Comparison of ENCODE assay signal across 8 mouse cellular contexts in the genomic region with DNA sequence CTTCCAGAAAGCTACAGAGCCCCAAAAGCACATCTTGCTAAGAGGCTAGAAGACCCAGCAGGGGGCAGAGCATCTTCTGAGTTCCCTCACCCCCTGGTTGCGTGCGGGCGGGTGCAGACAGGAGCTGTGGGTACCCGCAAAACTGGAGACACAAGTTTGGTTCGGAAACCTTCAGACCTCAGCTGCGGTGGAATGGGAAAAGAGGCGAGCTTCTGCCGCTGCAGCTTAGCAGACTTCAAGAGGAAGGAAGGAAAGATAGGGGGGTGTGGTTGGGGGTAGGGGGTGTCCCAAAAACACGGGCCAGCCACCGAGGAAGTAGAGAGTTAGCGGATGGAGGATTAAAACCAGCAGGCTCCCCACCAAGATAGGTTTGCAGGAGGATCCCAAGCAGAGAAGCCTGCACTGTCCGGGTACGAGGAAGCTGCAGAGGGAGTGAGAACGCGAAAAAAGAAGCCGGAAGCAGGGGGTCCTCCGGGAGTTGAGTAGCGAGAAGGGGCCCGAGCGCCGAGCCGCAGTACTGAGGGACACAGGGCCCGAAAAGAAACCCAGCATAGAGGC. TPM values are rescaled to one million over a fixed set of nuclear protein-coding genes. Genes with fewer than 3 reads are reported as not detected.
DNase-seq lines count a peak whose midpoint lies in the region; ATAC-seq and TF ChIP-seq lines count a peak whose summit lies in the region.

No protein-coding gene starts in this region.

- TF ChIP-seq CTCF in E14TG2a.4 (conservative IDR thresholded peaks at IDR 0.05; ENCODE audit: low read length): no peak
- no peak for TF ChIP-seq CTCF in bone marrow macrophage, adult 2 months (IDR thresholded peaks at IDR 0.05; ENCODE audit: low read depth, low read length)
- TF ChIP-seq CTCF in heart, postnatal 0 days (IDR thresholded peaks at IDR 0.05; ENCODE audit: low read depth): peak; percentile 53
- TF ChIP-seq CTCF in layer of hippocampus, adult 2 months (conservative IDR thresholded peaks at IDR 0.05): peak; percentile 73

- peak; percentile 58 for DNase-seq in heart, postnatal 0 days (ENCODE audit: low spot score)
- peak in 1 of 2 experiments; percentile 25 for DNase-seq in layer of hippocampus, adult 2 months (ENCODE audit: low spot score in 2 of 2)
- DNase-seq in lung, postnatal 14 days: peak; percentile 63
- peak; percentile 63 for DNase-seq in ovary, postnatal 36 days (ENCODE audit: low spot score)
- peak; percentile 26 for DNase-seq in urinary bladder, adult 2 months (ENCODE audit: low spot score)

- peaks cover 20% of the 10 kb centered on the region for H3K27me3 ChIP-seq in E14TG2a.4 (ENCODE audit: insufficient read depth, low read length)
- H3K27me3 ChIP-seq in heart, postnatal 0 days (ENCODE audit: control insufficient read depth, insufficient read depth, low read length): no peaks in the 10 kb centered on the region

- H3K4me2 ChIP-seq in heart, postnatal 0 days (ENCODE audit: low read depth, low read length): peak overlapping the region; percentile 98

- no peak for TF ChIP-seq POLR2A in bone marrow macrophage, adult 2 months (IDR thresholded peaks at IDR 0.05; ENCODE audit: borderline replicate concordance, low read depth, low read length)

- peak overlapping the region; percentile 96 for H3K4me3 ChIP-seq in E14TG2a.4 (replicated peaks; ENCODE audit: low read length)
- peak overlapping the region; percentile 76 for H3K4me3 ChIP-seq in bone marrow macrophage, adult 2 months (ENCODE audit: insufficient read depth, low read length)
- H3K4me3 ChIP-seq in heart, postnatal 0 days (ENCODE audit: low read depth, low read length): peak overlapping the region; percentile 85
- peak overlapping the region; percentile 87 for H3K4me3 ChIP-seq in layer of hippocampus, adult 2 months

- peak overlapping the region; percentile 85 for H3K9ac ChIP-seq in heart, postnatal 0 days (replicated peaks; ENCODE audit: low read depth, low read length)

- peaks cover 25% of the 10 kb centered on the region for H3K4me1 ChIP-seq in E14TG2a.4 (replicated peaks; ENCODE audit: low read depth, low read length)
- peaks cover 3% of the 10 kb centered on the region; the same call in 1 of the 2 replicates for H3K4me1 ChIP-seq in bone marrow macrophage, adult 2 months (ENCODE audit: control insufficient read depth, insufficient read depth, low read length)
- peaks cover 5% of the 10 kb centered on the region; the same call in 1 of the 2 replicates for H3K4me1 ChIP-seq in heart, postnatal 0 days (ENCODE audit: control insufficient read depth, insufficient read depth)

- peak; percentile 29 for ATAC-seq in erythroblast, adult 5-6 weeks (replicated peaks; ENCODE audit: low FRiP score, poor library complexity, severe bottlenecking)
- ATAC-seq in heart, postnatal 0 days (ENCODE audit: insufficient read depth, low read depth): no peak

- TF ChIP-seq EP300 in heart, postnatal 0 days (IDR thresholded peaks at IDR 0.05; ENCODE audit: low read depth): no peak

- H3K9me3 ChIP-seq in E14TG2a.4 (ENCODE audit: low read length): no peaks in the 10 kb centered on the region
- H3K9me3 ChIP-seq in heart, postnatal 0 days (replicated peaks; ENCODE audit: control insufficient read depth, low read length): no peaks in the 10 kb centered on the region

- H3K27ac ChIP-seq in bone marrow macrophage, adult 2 months (ENCODE audit: insufficient read depth, low read depth, low read length): no peak overlapping the region; the same call in 1 of the 2 replicates
- H3K27ac ChIP-seq in heart, postnatal 0 days (ENCODE audit: low read depth): peak overlapping the region; percentile 90
- H3K27ac ChIP-seq in layer of hippocampus, adult 2 months: peak overlapping the region; percentile 88

- no peaks in the 10 kb centered on the region for H3K36me3 ChIP-seq in E14TG2a.4 (ENCODE audit: insufficient read depth, low read length)
- no peaks in the 10 kb centered on the region for H3K36me3 ChIP-seq in heart, postnatal 0 days (replicated peaks; ENCODE audit: control insufficient read depth, insufficient read depth, low read length)

- 0% methylated on average over 23 of the region's 23 CpGs for WGBS in heart, postnatal 0 days

RNA-seq across cellular contexts. Expression of gene Cdc14a, which starts 1.0 kb away (rescaled TPM):
- 4.9 and 6.1 TPM in 2 replicates for polyA plus RNA-seq in bone marrow macrophage, adult 2 months (2012; ENCODE audit: insufficient read depth, insufficient read length, missing spikeins)
- 16.1 and 16.9 TPM in 2 replicates for total RNA-seq in erythroblast, adult 5-6 weeks (2015; ENCODE audit: low replicate concordance)
- 18.0 and 19.7 TPM in 2 replicates for total RNA-seq in erythroblast, adult 5-6 weeks (2017; ENCODE audit: low replicate concordance)
- total RNA-seq in heart, postnatal 0 days (2014; rRNA removed; ENCODE audit: low replicate concordance): 3.0 and 6.1 TPM in 2 replicates
- polyA plus RNA-seq in heart, postnatal 0 days (2015; fragmentation: Nextera tagmentation; extraction: Ambion mirVana): 2.2 and 2.5 TPM in 2 replicates
- 1 to 10 TPM; 4.9 to 6.2 TPM for total RNA-seq in layer of hippocampus, adult 2 months (2021)
- 6.3 and 6.6 TPM in 2 replicates for polyA plus RNA-seq in urinary bladder, adult 2 months (2012; rRNA removed)

Comparison
In these comparisons a context has a peak if more than half of its experiments do, and no peak if none do; other contexts are left out.
1. CTCF ChIP-seq: peak in heart, postnatal 0 days (single experiment) and layer of hippocampus, adult 2 months (single experiment); none in E14TG2a.4 (single experiment) and bone marrow macrophage, adult 2 months (single experiment).
2. Peak in every context shown above with its lines, with median percentiles within 50 percentile points of each other: H3K4me3 ChIP-seq.